Mouse (Mus musculus): ENCODE results near the gene Mgat4a.

- no peak for TF ChIP-seq POLR2A (IDR thresholded peaks at IDR 0.05; ENCODE audit: control insufficient read depth, extremely low read depth, insufficient read depth, low read length, poor library complexity)
- TF ChIP-seq CTCF (IDR thresholded peaks at IDR 0.05; ENCODE audit: borderline replicate concordance, control insufficient read depth, extremely low read depth, insufficient read depth, low read length, poor library complexity): no peak
Observed at GRCm38 (mm10) chr1:37478416-37478815, 62.4 kb downstream of the Mgat4a start.

All from thymus, adult 2 months (tissue).